Mouse (Mus musculus) CH12.LX (cell line): ENCODE data around the gene Ints7. TPM values are rescaled to one million over a fixed set of nuclear protein-coding genes. Genes with fewer than 3 reads are reported as not detected.

Experiments used
- DNase-seq: peaks from one replicate; pipeline ENCODE4 v3.0.0-alpha.2; 2013; ENCODE audit errors: extremely low read depth
- H3K27ac ChIP-seq: 2 replicates; pipeline ENCODE4 v1.5.1; 2012; ENCODE audit warnings: low read depth, mild to moderate bottlenecking, control low read depth, moderate library complexity; ENCODE audit not compliant: insufficient read depth
- H3K27me3 ChIP-seq: replicated peaks from 2 replicates; pipeline ENCODE3; 2012; ENCODE audit warnings: inconsistent platforms
- H3K36me3 ChIP-seq, 2 experiments: replicated peaks in 1 of 2; 2 replicates each; pipeline versions ENCODE3 to v1.6.1; 2012; ENCODE audit warnings: inconsistent platforms in 1 of 2, low read length in 1 of 2, mild to moderate bottlenecking in 1 of 2, mixed read lengths in 1 of 2, moderate library complexity in 1 of 2; ENCODE audit not compliant: control insufficient read depth in 1 of 2, insufficient read depth in 1 of 2
- H3K4me1 ChIP-seq, 2 experiments: 2 replicates each; pipeline ENCODE4 v1.6.1; 2012; ENCODE audit warnings: inconsistent platforms in 1 of 2, moderate library complexity in 1 of 2; ENCODE audit not compliant: insufficient read depth in 2 of 2, control insufficient read depth in 1 of 2
- H3K4me2 ChIP-seq: 2 replicates; pipeline ENCODE4 v1.6.1; 2012; ENCODE audit warnings: low read depth, mild to moderate bottlenecking, control low read depth; ENCODE audit not compliant: poor library complexity, insufficient read depth, severe bottlenecking
- H3K4me3 ChIP-seq, 3 experiments: fragments of 150-350 bp in 1 of 3; sonication (generic) in 1 of 3; replicated peaks in 1 of 3; 2 replicates each; pipeline versions ENCODE3 to v1.5.1; 2011 to 2012; ENCODE audit warnings: low read depth in 2 of 3, low read length in 2 of 3, mild to moderate bottlenecking in 2 of 3, moderate library complexity in 2 of 3, control low read depth in 1 of 3, improper control_type of control experiment in 1 of 3, inconsistent platforms in 1 of 3, mixed read lengths in 1 of 3; ENCODE audit not compliant: poor library complexity in 1 of 3
- H3K79me2 ChIP-seq: replicated peaks from 2 replicates; pipeline ENCODE4 v1.6.1; 2012; ENCODE audit warnings: mild to moderate bottlenecking, moderate library complexity; ENCODE audit not compliant: control insufficient read depth, poor library complexity, insufficient read depth, severe bottlenecking; ENCODE audit errors: extremely low read depth
- H3K9ac ChIP-seq: 2 replicates; pipeline ENCODE4 v1.6.1; 2012; ENCODE audit warnings: low read depth, mild to moderate bottlenecking, control low read depth, moderate library complexity; ENCODE audit not compliant: insufficient read depth
- H3K9me3 ChIP-seq: replicated peaks from 2 replicates; pipeline ENCODE3; 2012; ENCODE audit warnings: low read length, inconsistent platforms, mixed read lengths
- CHD1 ChIP-seq: IDR thresholded peaks from 2 replicates; pipeline ENCODE4 v1.6.1; 2012; ENCODE audit warnings: low read depth, low read length, improper control_type of control experiment, inconsistent platforms
- ELF1 ChIP-seq: IDR thresholded peaks from 2 replicates; pipeline ENCODE4 v1.6.1; 2014; ENCODE audit warnings: low read depth, mild to moderate bottlenecking, inconsistent platforms, low read length, improper control_type of control experiment
- EP300 ChIP-seq: IDR thresholded peaks from 2 replicates; pipeline ENCODE4 v1.6.1; 2011; ENCODE audit warnings: low read length, improper control_type of control experiment
- JUN ChIP-seq: IDR thresholded peaks from 2 replicates; pipeline ENCODE4 v1.6.1; 2011; ENCODE audit warnings: low read depth, mild to moderate bottlenecking, low read length, improper control_type of control experiment, moderate library complexity; ENCODE audit not compliant: insufficient read depth
- MAFK ChIP-seq: IDR thresholded peaks from 2 replicates; pipeline ENCODE4 v1.6.1; 2011; ENCODE audit warnings: low read length, improper control_type of control experiment; ENCODE audit not compliant: insufficient replicate concordance
- MEF2A ChIP-seq: IDR thresholded peaks from 2 replicates; pipeline ENCODE4 v1.6.1; 2014; ENCODE audit warnings: low read depth, mild to moderate bottlenecking, inconsistent platforms, low read length, improper control_type of control experiment, borderline replicate concordance
- MXI1 ChIP-seq: IDR thresholded peaks from 2 replicates; pipeline ENCODE4 v1.6.1; 2011; ENCODE audit warnings: mild to moderate bottlenecking, low read depth, low read length, improper control_type of control experiment
- NELFE ChIP-seq: IDR thresholded peaks from 2 replicates; pipeline ENCODE4 v1.6.1; 2011; ENCODE audit warnings: low read depth, low read length, improper control_type of control experiment
- NRF1 ChIP-seq: IDR thresholded peaks from 2 replicates; pipeline ENCODE4 v1.6.1; 2014; ENCODE audit warnings: low read depth, mild to moderate bottlenecking, inconsistent platforms, low read length, improper control_type of control experiment, moderate library complexity
- POLR2A ChIP-seq: IDR thresholded peaks from 2 replicates; pipeline ENCODE4 v1.6.1; 2011; ENCODE audit warnings: low read depth, mild to moderate bottlenecking, improper control_type of control experiment, low read length
- POLR2AphosphoS2 ChIP-seq: IDR thresholded peaks from 2 replicates; pipeline ENCODE4 v1.6.1; 2011; ENCODE audit warnings: low read depth, low read length, improper control_type of control experiment
- TBP ChIP-seq: conservative IDR thresholded peaks from 2 replicates; pipeline ENCODE4 v1.6.1; 2011; ENCODE audit warnings: low read depth, low read length, improper control_type of control experiment
- TCF12 ChIP-seq: IDR thresholded peaks from 2 replicates; pipeline ENCODE4 v1.6.1; 2014; ENCODE audit warnings: low read depth, mild to moderate bottlenecking, inconsistent platforms, low read length, improper control_type of control experiment
- UBTF ChIP-seq: IDR thresholded peaks from 2 replicates; pipeline ENCODE4 v1.6.1; 2012; ENCODE audit warnings: low read depth, mild to moderate bottlenecking, inconsistent platforms, low read length, improper control_type of control experiment, moderate library complexity
- USF1 ChIP-seq: IDR thresholded peaks from 2 replicates; pipeline ENCODE4 v1.6.1; 2014; ENCODE audit warnings: low read depth, mild to moderate bottlenecking, inconsistent platforms, low read length, improper control_type of control experiment
- USF2 ChIP-seq: conservative IDR thresholded peaks from 2 replicates; pipeline ENCODE4 v1.6.1; 2011; ENCODE audit warnings: low read depth, low read length, improper control_type of control experiment
- dilution Hi-C: fragments of 300-500 bp; cut with MboI; formaldehyde crosslinking; loops from 2 replicates; pipeline ENCODE4 v1.14.3; 2020; ENCODE audit warnings: low sequenced_read_pairs; ENCODE audit not compliant: extremely low pct_unique_long_range_greater_than_20kb, extremely low pct_ligation_motif_present
- in situ Hi-C: fragments of 300-500 bp; cut with MboI; formaldehyde crosslinking; loops from 3 replicates; pipeline ENCODE4 v1.14.3; 2019; ENCODE audit warnings: low sequenced_read_pairs, low pct_ligation_motif_present, low pct_unique_long_range_greater_than_20kb, mixed read lengths
- polyA plus RNA-seq: library from polyadenylated mRNA; unstranded; fragments of >175 nt; gene quantifications from 2 replicates; pipeline ENCODE4 v1.2.1, GENCODE M21; 2012; ENCODE audit warnings: low read depth; ENCODE audit not compliant: insufficient read length
- total RNA-seq, 2 experiments: library from RNA; depleted of rRNA; stranded (reverse); fragments of 300-350 nt in 1 of 2; fragments of >200 nt in 1 of 2; gene quantifications; 2 replicates each; pipeline ENCODE4 v1.2.3; 2012 to 2014

The Ints7 gene
- total and polyA plus RNA-seq, 3 experiments: 30.4 to 58.8 (median 50.5) TPM

DNA sequence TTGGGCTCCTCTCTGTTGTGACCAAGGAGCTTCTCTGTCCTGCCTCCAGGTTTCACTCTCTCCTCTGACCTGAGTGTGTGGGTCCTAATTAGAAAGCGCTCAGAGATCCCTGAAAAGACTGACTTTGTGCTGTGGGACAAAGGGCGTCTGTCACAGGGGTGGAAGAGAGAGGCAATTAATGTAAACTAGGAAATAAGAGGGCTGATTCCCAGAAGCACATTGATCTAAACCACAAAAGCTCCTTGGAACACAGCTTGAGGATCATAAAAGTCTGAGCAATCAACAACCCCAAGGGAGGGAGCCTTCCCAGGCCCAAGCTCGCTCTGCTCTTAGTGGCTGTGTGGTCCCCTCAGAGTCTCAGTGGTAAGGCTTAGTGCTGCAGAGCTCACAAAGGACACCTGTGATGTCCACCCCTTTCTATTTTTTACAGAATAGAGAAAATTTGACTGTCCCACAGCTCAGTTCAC lies 53.8 kb downstream of the Ints7 start:
- no peaks in the 10 kb centered on the region for H3K79me2 ChIP-seq
- H3K27me3 ChIP-seq: no peaks in the 10 kb centered on the region
- in situ Hi-C loops: no loop called here
- no peak overlapping the region for H3K9ac ChIP-seq
- H3K36me3 ChIP-seq: peaks cover 0 to 3% of the 10 kb centered on the region in 2 experiments
- H3K4me3 ChIP-seq: no peak overlapping the region
- DNase-seq: no peak
- H3K4me2 ChIP-seq: no peak overlapping the region
- no peak overlapping the region for H3K27ac ChIP-seq
- H3K9me3 ChIP-seq: no peaks in the 10 kb centered on the region
- dilution Hi-C loops: no loop called here
- peaks cover 20 to 21% of the 10 kb centered on the region in 2 experiments for H3K4me1 ChIP-seq
- TF ChIP-seq NELFE: no peak
- TF ChIP-seq NRF1: no peak
- TF ChIP-seq TBP: no peak
- TF ChIP-seq TCF12: no peak
- no peak for TF ChIP-seq USF2
- no peak for TF ChIP-seq MAFK
- no peak for TF ChIP-seq JUN
- TF ChIP-seq USF1: no peak
- TF ChIP-seq EP300: no peak
- no peak for TF ChIP-seq POLR2A
- no peak for TF ChIP-seq UBTF
- no peak for TF ChIP-seq POLR2AphosphoS2
- TF ChIP-seq MXI1: no peak
- no peak for TF ChIP-seq ELF1
- TF ChIP-seq, all 38 proteins: peak for 0

DNA sequence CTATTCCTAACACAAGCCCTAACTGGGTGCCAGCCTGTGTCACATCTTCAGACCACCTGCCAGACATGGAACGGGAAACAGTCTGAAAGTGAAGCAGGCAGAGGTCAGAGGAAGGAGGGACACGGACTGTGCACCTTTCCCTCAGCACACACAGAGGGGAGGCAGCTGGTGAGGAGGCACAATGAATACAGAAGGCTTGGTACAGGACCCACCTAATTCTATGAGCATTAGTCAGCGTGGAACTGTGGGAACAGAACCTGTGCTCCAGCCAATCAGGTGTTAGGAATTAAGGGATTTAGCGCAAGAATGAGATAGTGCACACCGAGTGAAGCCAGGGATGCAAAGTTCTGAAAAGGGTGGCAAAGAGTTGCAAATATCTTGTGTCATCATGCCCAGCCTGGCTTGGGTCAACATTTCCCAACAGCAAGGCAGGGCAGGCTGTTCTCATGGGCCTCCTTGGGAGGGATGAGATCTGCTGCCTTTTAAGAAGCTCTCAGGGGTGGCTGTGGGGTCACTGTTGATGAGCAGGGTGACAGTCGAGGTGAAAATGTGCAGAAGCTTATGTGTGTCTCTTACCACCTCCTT lies 57.2 kb downstream of the Ints7 start:
- dilution Hi-C loops (no loop called here), in situ Hi-C loops (no loop called here)
- Histone ChIP-seq H3K9ac (no peak overlapping the region), H3K4me3 (no peak overlapping the region), H3K9me3 (no peaks in the 10 kb centered on the region), H3K4me1 (no peaks in the 10 kb centered on the region), H3K4me2 (no peak overlapping the region), H3K79me2 (no peaks in the 10 kb centered on the region), H3K27ac (no peak overlapping the region), H3K27me3 (no peaks in the 10 kb centered on the region), H3K36me3 (no peaks in the 10 kb centered on the region)
- DNase-seq: no peak
- TF ChIP-seq MEF2A: no peak
- TF ChIP-seq UBTF: no peak
- no peak for TF ChIP-seq CHD1
- TF ChIP-seq TCF12: no peak
- no peak for TF ChIP-seq USF1
- no peak for TF ChIP-seq MAFK
- TF ChIP-seq NELFE: no peak
- no peak for TF ChIP-seq TBP
